Mouse (Mus musculus) hindbrain, embryonic 13.5 days (tissue): ENCODE data around the gene Ndufb7. TPM values are rescaled to one million over a fixed set of nuclear protein-coding genes. Genes with fewer than 3 reads are reported as not detected.

Experiments
- ATAC-seq: fragments of 200-750 bp; cut with Nextera tagmentation; 2 replicates; pipeline ENCODE4 v1.8.0; 2017; ENCODE audit warnings: moderate TSS enrichment; ENCODE audit not compliant: low FRiP score
- H3K27ac ChIP-seq: fragments of 300-500 bp; sonication (generic); 2 replicates; pipeline ENCODE4 v1.5.1; 2015; ENCODE audit warnings: inconsistent platforms, mild to moderate bottlenecking, moderate library complexity
- H3K27me3 ChIP-seq: fragments of 300-500 bp; sonication (generic); 2 replicates; pipeline ENCODE4 v1.6.1; 2015; ENCODE audit warnings: mild to moderate bottlenecking, inconsistent platforms
- H3K36me3 ChIP-seq: fragments of 300-500 bp; sonication (generic); 2 replicates; pipeline ENCODE4 v1.6.1; 2015; ENCODE audit warnings: mild to moderate bottlenecking, inconsistent platforms
- H3K4me1 ChIP-seq: fragments of 300-500 bp; sonication (generic); replicated peaks from 2 replicates; pipeline ENCODE4 v1.6.1; 2015; ENCODE audit warnings: inconsistent platforms
- H3K4me2 ChIP-seq: fragments of 300-500 bp; sonication (generic); 2 replicates; pipeline ENCODE4 v1.6.1; 2015; ENCODE audit warnings: inconsistent platforms, mild to moderate bottlenecking, moderate library complexity
- H3K4me3 ChIP-seq: fragments of 300-500 bp; sonication (generic); 2 replicates; pipeline ENCODE4 v1.5.1; 2015; ENCODE audit warnings: mild to moderate bottlenecking, inconsistent platforms
- H3K9ac ChIP-seq: fragments of 300-500 bp; sonication (generic); 2 replicates; pipeline ENCODE4 v1.6.1; 2015; ENCODE audit warnings: mild to moderate bottlenecking, inconsistent platforms
- H3K9me3 ChIP-seq: fragments of 300-500 bp; sonication (generic); 2 replicates; pipeline ENCODE4 v1.6.1; 2016; ENCODE audit warnings: inconsistent platforms
- WGBS: fragments of 180-500 bp; shearing (Covaris S2); methylation state at CpG from one replicate; pipeline ENCODE4 v1.1.7; 2015; 5-methylcytosine and 5-hydroxymethylcytosine counted together
- polyA plus RNA-seq: library from polyadenylated mRNA; unstranded; fragments of >200 nt; fragmentation: Nextera tagmentation; extraction: Ambion mirVana; gene quantifications from 2 replicates; pipeline ENCODE4 v1.2.1, GENCODE M21; 2015

Ndufb7 gene
- polyA plus RNA-seq, 1 experiment from 2014 or later = 381 TPM

GRCm38 (mm10) chr8:83616625-83617024 lies 50.2 kb downstream of the Ndufb7 start:
- H3K4me2 ChIP-seq = no peak overlapping the region
- H3K4me1 ChIP-seq = no peaks in the 10 kb centered on the region
- no peaks in the 10 kb centered on the region for H3K9me3 ChIP-seq
- H3K36me3 ChIP-seq = peaks cover 28% of the 10 kb centered on the region
- no peaks in the 10 kb centered on the region for H3K27me3 ChIP-seq
- ATAC-seq = no peak
- H3K27ac ChIP-seq = no peak overlapping the region
- no peak overlapping the region for H3K4me3 ChIP-seq
- no peak overlapping the region for H3K9ac ChIP-seq

GRCm38 (mm10) chr8:83617111-83617510 lies 50.6 kb downstream of the Ndufb7 start:
- H3K27ac ChIP-seq = no peak overlapping the region
- H3K4me2 ChIP-seq = no peak overlapping the region
- peaks cover 23% of the 10 kb centered on the region for H3K36me3 ChIP-seq
- WGBS = 86% methylated on average over 2 of the region's 2 CpGs
- no peaks in the 10 kb centered on the region for H3K27me3 ChIP-seq
- no peak for ATAC-seq
- H3K9ac ChIP-seq = no peak overlapping the region
- 0 out of 2 replicates have a peak, but pooled peaks cover 2% of the 10 kb centered on the region for H3K4me1 ChIP-seq
- no peak overlapping the region for H3K4me3 ChIP-seq
- no peaks in the 10 kb centered on the region for H3K9me3 ChIP-seq

- ATAC-seq = no peak
- Histone ChIP-seq H3K27me3 (0 out of 2 replicates have a peak, but pooled peaks cover 2% of the 10 kb centered on the region), H3K36me3 (peaks cover 9% of the 10 kb centered on the region), H3K9ac (no peak overlapping the region), H3K4me2 (no peak overlapping the region), H3K4me3 (no peak overlapping the region), H3K9me3 (no peaks in the 10 kb centered on the region), H3K27ac (no peak overlapping the region), H3K4me1 (0 out of 2 replicates have a peak, but pooled peaks cover 4% of the 10 kb centered on the region)
- WGBS = 94% methylated on average over 2 of the region's 2 CpGs
Measured at GRCm38 (mm10) chr8:83618566-83618965, 52.1 kb downstream of the Ndufb7 start.

- no peak overlapping the region for H3K9ac ChIP-seq
- no peak overlapping the region for H3K27ac ChIP-seq
- WGBS = 93% methylated on average over 9 of the region's 9 CpGs
- H3K4me3 ChIP-seq = no peak overlapping the region
- no peaks in the 10 kb centered on the region for H3K9me3 ChIP-seq
- 0 out of 2 replicates have a peak, but pooled peaks cover 2% of the 10 kb centered on the region for H3K27me3 ChIP-seq
- 0 out of 2 replicates have a peak, but pooled peaks cover 4% of the 10 kb centered on the region for H3K4me1 ChIP-seq
- no peak overlapping the region for H3K4me2 ChIP-seq
- no peak for ATAC-seq
- no peaks in the 10 kb centered on the region for H3K36me3 ChIP-seq
Measured at GRCm38 (mm10) chr8:83619568-83620285, 53.3 kb downstream of the Ndufb7 start.

Other genes with a start within 250 kb of the Ndufb7 start
- gene Elmod2, start 234.2 kb upstream of the Ndufb7 start, polyA plus RNA-seq = 23.7 and 25.8 TPM in 2 replicates
- gene Mgat4d, start 218.2 kb upstream of the Ndufb7 start, polyA plus RNA-seq = not detected in 2 replicates
- gene Clgn, start 176.8 kb upstream of the Ndufb7 start, polyA plus RNA-seq = 9.2 and 9.6 TPM in 2 replicates
- gene Scoc, start 108.3 kb upstream of the Ndufb7 start, polyA plus RNA-seq = 226 and 241 TPM in 2 replicates
- 0.05 and 0.09 TPM in 2 replicates for gene Olfr370, start 30.9 kb upstream of the Ndufb7 start, polyA plus RNA-seq
- 998 and 1,025 TPM in 2 replicates for gene Tecr, start 41.3 kb downstream of the Ndufb7 start, polyA plus RNA-seq
- gene Dnajb1, start 41.5 kb downstream of the Ndufb7 start, polyA plus RNA-seq = 54.1 and 54.2 TPM in 2 replicates
- 155 and 159 TPM in 2 replicates for gene Gipc1, start 86.0 kb downstream of the Ndufb7 start, polyA plus RNA-seq
- gene Ptger1, start 100.0 kb downstream of the Ndufb7 start, polyA plus RNA-seq = 0.38 and 0.70 TPM in 2 replicates
- gene Pkn1, start 132.5 kb downstream of the Ndufb7 start, polyA plus RNA-seq = 20.7 and 23.7 TPM in 2 replicates
- 116 and 119 TPM in 2 replicates for gene Ddx39, start 148.5 kb downstream of the Ndufb7 start, polyA plus RNA-seq
- gene Adgre5, start 174.7 kb downstream of the Ndufb7 start, polyA plus RNA-seq = 12.3 and 13.0 TPM in 2 replicates